Mouse (Mus musculus) gastrocnemius, postnatal 14 days (tissue): ENCODE measurements around the gene Asb7. TPM values are rescaled to one million over a fixed set of nuclear protein-coding genes. Genes with fewer than 3 reads are reported as not detected.

Experiments
- DNase-seq: peaks from one replicate; pipeline ENCODE4 v3.0.0; 2021; ENCODE audit warnings: mixed read lengths
- intact Hi-C: fragments of 180-260 bp; cut with DNase I; formaldehyde crosslinking; loops from one replicate; pipeline ENCODE4 v1.15.1; 2025; ENCODE audit warnings: low total_unique reads
- long read RNA-seq, 2 experiments: library from polyadenylated mRNA; stranded (forward); transcript quantifications; one replicate each; pipeline ENCODE4 v2.0.0; 2021
- total RNA-seq, 2 experiments: library from RNA; stranded (reverse); gene quantifications; 2 replicates each; pipeline ENCODE4 v1.2.3; 2021

The Asb7 gene
- total RNA-seq = 1 to 10 TPM; 8.6 to 9.6 TPM
- long read RNA-seq, experiment 1, full-length matches to known transcripts = 2 of 5 reads
- long read RNA-seq, experiment 1, partial matches to known transcripts = 1 of 5 reads
- long read RNA-seq, experiment 1, other reads (novel, unspliced or antisense) = 2 of 5 reads
- long read RNA-seq, experiment 2, full-length matches to known transcripts = 5 of 7 reads
- long read RNA-seq, experiment 2, partial matches to known transcripts = 0 of 7 reads
- long read RNA-seq, experiment 2, other reads (novel, unspliced or antisense) = 2 of 7 reads

DNA sequence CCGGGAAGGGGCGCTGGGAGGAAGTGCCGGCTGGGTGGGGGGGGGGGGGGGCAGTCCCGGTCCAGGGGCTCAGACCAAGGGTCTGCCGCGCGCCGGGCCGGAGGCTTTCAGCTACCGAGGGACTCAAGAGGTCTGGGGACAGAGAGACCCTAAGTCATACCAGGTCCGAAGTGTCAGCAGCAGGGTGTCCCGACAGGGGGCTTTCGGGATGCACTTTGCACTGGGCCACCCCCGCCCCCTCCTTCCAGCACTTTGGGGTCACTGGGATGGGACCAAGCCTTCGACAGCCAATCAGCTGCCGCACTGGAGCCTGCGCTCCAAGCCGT is at the start of gene Asb7:
TSS of gene Asb7 (minus strand) at position 303 of the 326 bp plus-strand sequence.
- intact Hi-C loops = no loop called here

GRCm38 (mm10) chr7:66737418-66737817 is 48.0 kb upstream of the Asb7 start:
- intact Hi-C loops = no loop called here
- DNase-seq = no peak

More for the DNA sequence above, at the start of gene Asb7:
- DNase-seq = no peak

DNA sequence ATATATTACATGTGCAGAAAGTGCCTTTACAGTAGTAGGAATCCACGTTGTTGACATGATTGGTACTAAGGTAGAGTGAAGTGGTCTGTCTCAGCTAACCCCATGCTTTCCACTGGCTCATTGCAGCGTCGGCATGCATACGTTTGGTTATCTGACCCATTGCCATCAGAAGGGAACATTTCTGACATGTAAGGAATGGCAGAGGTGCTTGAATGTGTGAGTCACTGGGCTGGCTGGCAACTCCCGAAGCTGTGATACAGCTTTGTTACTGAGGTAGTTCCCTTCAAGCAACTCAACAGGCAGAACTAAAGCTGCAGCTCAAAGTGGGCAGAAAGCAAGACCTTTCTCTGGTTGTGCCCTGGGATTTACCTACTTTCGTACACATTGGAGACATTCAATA is 45.6 kb upstream of the Asb7 start:
- intact Hi-C loops = no loop called here
- no peak for DNase-seq

GRCm38 (mm10) chr7:66734466-66734865 is 45.1 kb upstream of the Asb7 start:
- no peak for DNase-seq
- intact Hi-C loops = no loop called here

- intact Hi-C loops = no loop called here
- DNase-seq = no peak
Measured at GRCm38 (mm10) chr7:66733882-66734281, 44.5 kb upstream of the Asb7 start.

GRCm38 (mm10) chr7:66733431-66733830 is 44.0 kb upstream of the Asb7 start:
- DNase-seq = no peak
- intact Hi-C loops = no loop called here

DNA sequence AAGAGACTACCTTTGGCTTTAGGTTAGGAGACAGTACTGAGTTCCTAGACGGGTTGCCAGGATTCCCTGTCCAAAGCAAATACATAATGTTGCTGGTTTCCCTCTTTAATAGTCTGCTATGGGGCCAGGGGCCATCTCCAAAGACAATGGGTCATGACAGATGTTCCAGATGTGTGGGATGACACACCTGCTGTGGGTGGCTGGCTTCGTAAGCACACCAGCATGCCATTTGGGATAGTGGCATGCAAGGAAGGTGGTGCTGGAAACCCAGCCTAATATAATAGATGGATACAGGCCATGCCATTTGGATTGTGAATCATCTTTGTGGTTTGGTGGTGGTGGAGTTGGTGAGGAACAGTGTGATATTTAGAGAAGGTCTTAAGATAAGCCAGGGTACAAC is 39.8 kb upstream of the Asb7 start:
- intact Hi-C loops = no loop called here

DNA sequence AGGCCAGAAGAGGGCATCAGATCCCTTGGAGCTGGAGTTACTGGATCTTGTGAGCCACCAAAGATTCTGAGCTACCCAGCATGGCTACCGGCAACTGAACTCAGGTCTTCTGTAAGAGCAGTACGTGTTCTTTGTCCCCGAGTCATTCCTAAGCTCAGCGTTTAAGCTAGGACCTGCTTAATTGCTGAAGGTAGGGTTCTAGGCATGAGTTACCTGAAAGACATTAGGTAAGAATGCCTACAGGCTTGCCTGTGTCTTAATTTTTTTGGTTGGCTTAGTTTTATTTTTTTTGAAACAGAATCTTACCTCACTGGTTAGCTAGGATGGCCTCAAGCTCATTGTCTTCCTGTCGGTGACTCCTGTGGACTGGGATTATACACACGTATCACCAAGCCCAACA is 38.7 kb upstream of the Asb7 start:
- intact Hi-C loops = no loop called here
- DNase-seq = no peak

More for the DNA sequence above, 39.8 kb upstream of the Asb7 start:
- DNase-seq = no peak

- intact Hi-C loops = no loop called here
- no peak for DNase-seq
Measured at GRCm38 (mm10) chr7:66724954-66725353, 35.6 kb upstream of the Asb7 start.

GRCm38 (mm10) chr7:66724514-66724913 is 35.1 kb upstream of the Asb7 start:
- DNase-seq = no peak
- intact Hi-C loops = no loop called here

DNA sequence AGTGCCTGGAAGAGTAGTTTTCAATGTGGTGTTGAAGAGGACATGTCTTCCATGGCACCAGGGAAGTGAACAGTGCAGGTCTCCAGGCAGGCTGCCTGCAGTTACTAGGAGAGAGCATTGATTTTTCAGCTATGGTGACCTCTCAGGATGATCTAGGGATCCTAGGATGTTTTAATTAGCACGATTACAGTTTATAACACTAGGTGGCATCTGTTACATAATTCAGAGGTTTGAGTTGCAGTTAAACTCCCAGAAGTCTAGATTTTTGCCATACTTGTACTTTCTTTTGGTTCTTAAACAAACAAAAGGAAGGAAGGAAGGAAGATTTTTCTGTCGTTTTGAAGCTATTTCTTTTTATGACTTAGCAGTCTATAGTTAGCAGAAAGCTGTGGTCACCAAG is 21.8 kb upstream of the Asb7 start:
- intact Hi-C loops = no loop called here
- no peak for DNase-seq

GRCm38 (mm10) chr7:66704631-66705030 is 15.2 kb upstream of the Asb7 start:
- DNase-seq = no peak
- intact Hi-C loops = loop anchor here (10.0 kb wide), 1 partner anchor 500 kb away; no protein-coding TSS in a partner anchor

DNA sequence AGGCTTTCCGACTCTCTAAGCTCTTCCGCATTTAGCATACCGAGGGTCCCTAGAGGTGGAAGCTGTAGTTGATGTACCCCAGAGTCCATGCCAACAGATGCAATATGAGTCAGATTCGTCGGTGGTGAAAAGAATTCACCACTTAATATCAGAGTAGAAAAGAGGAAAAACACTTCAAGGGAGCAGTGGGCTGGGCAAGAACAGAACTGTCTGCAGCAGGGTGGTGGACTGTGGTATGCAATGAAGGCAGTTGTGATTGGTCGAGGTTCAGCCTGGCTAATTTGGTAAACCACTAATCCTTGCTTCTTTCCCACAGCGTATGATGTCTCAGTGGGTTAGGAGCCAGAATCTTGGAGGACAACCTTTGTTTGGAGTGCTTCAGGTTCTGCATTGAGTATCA is 13.3 kb upstream of the Asb7 start:
- DNase-seq = no peak
- intact Hi-C loops = loop anchor here (10.0 kb wide), 1 partner anchor 502 kb away; no protein-coding TSS in a partner anchor

GRCm38 (mm10) chr7:66694467-66694866 is 5.1 kb upstream of the Asb7 start:
- intact Hi-C loops = no loop called here
- no peak for DNase-seq

- intact Hi-C loops = no loop called here
- DNase-seq = peak; percentile 99
Measured at GRCm38 (mm10) chr7:66689620-66690360, 394 bp upstream of the Asb7 start, which contains the start of gene Lins1. Gene Lins1, plus strand, starts transcription at chr7:66689889.

DNA sequence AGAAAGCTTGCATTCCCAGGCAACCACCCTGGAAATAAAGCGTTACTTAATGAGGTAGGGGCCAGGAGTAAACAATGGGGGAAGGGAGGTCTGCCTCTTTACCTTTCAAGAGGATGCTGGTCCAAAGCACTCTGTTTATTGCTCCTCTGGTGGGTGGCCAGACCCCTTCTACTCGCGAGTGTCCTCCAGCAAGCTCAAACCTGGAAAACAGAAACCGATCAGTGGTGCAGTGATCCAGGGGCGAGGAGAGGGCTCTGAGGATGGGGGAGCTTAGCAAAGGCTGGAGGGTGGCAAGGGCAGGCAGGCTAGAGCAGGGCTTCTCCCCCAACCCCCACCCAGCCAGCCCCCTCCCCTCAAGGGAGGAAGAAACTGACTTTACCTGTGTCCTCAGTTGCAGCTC is 675 bp downstream of the Asb7 start:
- intact Hi-C loops = no loop called here
- DNase-seq = no peak

- no peak for DNase-seq
- intact Hi-C loops = no loop called here
Measured at GRCm38 (mm10) chr7:66682119-66682863, 7.1 kb downstream of the Asb7 start.

- DNase-seq = no peak
- intact Hi-C loops = no loop called here
Measured at GRCm38 (mm10) chr7:66675800-66676199, 13.6 kb downstream of the Asb7 start.

DNA sequence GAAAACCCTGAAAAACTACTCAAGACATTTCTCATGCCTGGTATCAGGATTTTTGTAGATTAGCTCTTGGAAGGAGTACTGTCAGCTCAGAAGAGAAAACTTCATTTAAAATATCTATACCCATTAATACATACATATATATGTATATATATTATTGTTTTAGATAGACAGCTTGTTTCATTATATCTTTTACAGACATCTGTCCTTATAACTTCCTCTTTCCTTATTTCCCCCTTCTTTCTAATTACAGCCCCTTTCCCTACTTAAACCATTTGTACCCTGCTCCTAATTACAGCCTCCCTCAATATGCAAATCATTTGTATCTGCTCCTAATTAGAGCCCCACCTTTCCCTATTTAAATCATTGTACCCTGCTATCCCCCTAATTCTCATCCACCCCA is 22.3 kb downstream of the Asb7 start:
- intact Hi-C loops = no loop called here
- no peak for DNase-seq

GRCm38 (mm10) chr7:66663548-66663947 is 25.8 kb downstream of the Asb7 start:
- intact Hi-C loops = loop anchor here (2.0 kb wide), 1 partner anchor 229 kb away; no protein-coding TSS in a partner anchor
- DNase-seq = no peak
